Mouse (Mus musculus) myocyte (in vitro differentiated cells): Measurements from ENCODE around the gene Astn1.

Source experiments
- POLR2A ChIP-seq: IDR thresholded peaks from one replicate; pipeline ENCODE4 v1.6.1; 2011; ENCODE audit warnings: low read depth, mild to moderate bottlenecking, control low read depth, moderate library complexity; ENCODE audit not compliant: insufficient read length
- POLR2AphosphoS2 ChIP-seq: IDR thresholded peaks from one replicate; pipeline ENCODE4 v1.6.1; 2011; ENCODE audit warnings: low read depth, control low read depth; ENCODE audit not compliant: insufficient read length
- REST ChIP-seq: IDR thresholded peaks from one replicate; pipeline ENCODE4 v1.6.1; 2011; ENCODE audit warnings: mild to moderate bottlenecking, control low read depth, moderate library complexity; ENCODE audit not compliant: insufficient read depth, insufficient read length

- TF ChIP-seq POLR2A (no peak), POLR2AphosphoS2 (no peak), REST (no peak)
Measured at GRCm38 (mm10) chr1:158385311-158385710, 23.2 kb downstream of the Astn1 start.
